ENCODE assay signal across 15 mouse cellular contexts in the genomic region with DNA sequence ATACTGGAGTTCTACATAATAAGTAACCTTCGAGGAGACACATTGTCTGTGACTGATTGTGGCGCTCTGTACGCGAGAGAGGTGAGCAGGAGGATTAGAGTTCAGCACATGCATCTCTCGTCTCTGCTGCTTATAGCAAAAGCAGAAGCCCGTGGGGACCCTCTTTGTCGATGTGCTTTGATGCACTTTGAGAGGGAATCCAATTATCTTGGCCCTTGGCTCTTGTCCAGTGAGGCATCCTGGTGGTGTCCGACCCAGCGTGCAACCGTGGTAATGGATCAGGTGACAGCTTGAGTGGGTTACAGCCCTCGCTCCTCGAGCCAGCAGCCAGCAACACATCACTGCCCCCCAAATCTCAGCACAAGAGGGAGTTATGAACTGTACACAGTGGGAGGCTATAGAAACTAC. TPM values are rescaled to one million over a fixed set of nuclear protein-coding genes. Genes with fewer than 3 reads are reported as not detected.
A peak's percentile ranks its signal among the peaks of the same experiment; 100 is the strongest.
DNase-seq lines count a peak whose midpoint lies in the region; ATAC-seq lines count a peak whose summit lies in the region.
"Had no signal": no experiment of that assay in that cellular context is flagged by ENCODE, and none has a peak within 500 bp of the region (broad histone marks: within the 10 kb centered on the region; RNA-seq: fewer than 3 reads in every experiment).

No protein-coding gene starts in this region.

- WGBS in kidney, embryonic 15.5 days, result 42% methylated on average over 12 of the region's 12 CpGs
- WGBS in forebrain, embryonic 16.5 days, result 21% methylated on average over 12 of the region's 12 CpGs
- 26% methylated on average over 12 of the region's 12 CpGs for WGBS in hindbrain, embryonic 15.5 days
- 47% methylated on average over 12 of the region's 12 CpGs for WGBS in neural tube, embryonic 12.5 days

- peak; percentile 74 for ATAC-seq in kidney, embryonic 15.5 days (replicated peaks; ENCODE audit: low FRiP score)
- ATAC-seq in forebrain, embryonic 16.5 days, result peak; percentile 48; the same call in 1 of the 2 replicates
- ATAC-seq in hindbrain, embryonic 15.5 days (ENCODE audit: low FRiP score, low read depth), result peak; percentile 72; the same call in 1 of the 2 replicates
- ATAC-seq in neural tube, embryonic 12.5 days (ENCODE audit: low FRiP score, low read depth), result 0 out of 2 replicates have a peak, but pooled peaks have one; percentile 10
- ATAC-seq: liver, embryonic 12.5 days; Patski had no signal

- peaks cover 7% of the 10 kb centered on the region; the same call in 1 of the 2 replicates for H3K4me1 ChIP-seq in kidney, embryonic 15.5 days
- peaks cover 35% of the 10 kb centered on the region for H3K4me1 ChIP-seq in forebrain, embryonic 16.5 days (replicated peaks; ENCODE audit: control insufficient read depth, insufficient read depth, low read length)
- peaks cover 15% of the 10 kb centered on the region for H3K4me1 ChIP-seq in hindbrain, embryonic 15.5 days (replicated peaks)
- no peaks in the 10 kb centered on the region for H3K4me1 ChIP-seq in neural tube, embryonic 12.5 days
- H3K4me1 ChIP-seq: heart, embryonic 12.5 days; liver, embryonic 12.5 days had no signal

- H3K27ac ChIP-seq in kidney, embryonic 15.5 days, result no peak overlapping the region
- H3K27ac ChIP-seq in forebrain, embryonic 16.5 days (ENCODE audit: low read length), result no peak overlapping the region
- 0 out of 2 replicates have a peak overlapping the region, but pooled peaks have one; percentile 8 for H3K27ac ChIP-seq in hindbrain, embryonic 15.5 days (replicated peaks)
- no peak overlapping the region for H3K27ac ChIP-seq in neural tube, embryonic 12.5 days
- H3K27ac ChIP-seq: liver, embryonic 12.5 days had no signal

- no peak overlapping the region for H3K4me2 ChIP-seq in kidney, embryonic 15.5 days
- H3K4me2 ChIP-seq in forebrain, embryonic 16.5 days (ENCODE audit: low read length), result no peak overlapping the region
- no peak overlapping the region for H3K4me2 ChIP-seq in hindbrain, embryonic 15.5 days
- H3K4me2 ChIP-seq in neural tube, embryonic 12.5 days (replicated peaks), result no peak overlapping the region
- H3K4me2 ChIP-seq: heart, embryonic 12.5 days; liver, embryonic 12.5 days had no signal

- DNase-seq in kidney, adult 18-20 months, result no peak
- DNase-seq in spleen, postnatal 14 days (ENCODE audit: low spot score in 2 of 2), result no peak
- DNase-seq in lung, postnatal 4 days, result no peak
- no peak for DNase-seq in cerebellum, postnatal 36 days
- DNase-seq: gastrocnemius, postnatal 36 days; lung, postnatal 14 days; right cerebral cortex, adult 18-20 months had no signal

- no peaks in the 10 kb centered on the region for H3K9me3 ChIP-seq in kidney, embryonic 15.5 days (replicated peaks)
- no peaks in the 10 kb centered on the region; the same call in 1 of the 2 replicates for H3K9me3 ChIP-seq in forebrain, embryonic 16.5 days (ENCODE audit: control insufficient read depth, low read length)
- no peaks in the 10 kb centered on the region for H3K9me3 ChIP-seq in hindbrain, embryonic 15.5 days
- no peaks in the 10 kb centered on the region for H3K9me3 ChIP-seq in neural tube, embryonic 12.5 days
- H3K9me3 ChIP-seq: heart, embryonic 12.5 days; liver, embryonic 12.5 days had no signal

- no peaks in the 10 kb centered on the region for H3K27me3 ChIP-seq in kidney, embryonic 15.5 days
- no peaks in the 10 kb centered on the region for H3K27me3 ChIP-seq in forebrain, embryonic 16.5 days (replicated peaks; ENCODE audit: control insufficient read depth, insufficient read depth, low read length)
- no peaks in the 10 kb centered on the region for H3K27me3 ChIP-seq in hindbrain, embryonic 15.5 days
- H3K27me3 ChIP-seq in neural tube, embryonic 12.5 days (replicated peaks), result no peaks in the 10 kb centered on the region
- H3K27me3 ChIP-seq: CH12.LX; liver, embryonic 12.5 days had no signal

- H3K4me3 ChIP-seq in kidney, embryonic 15.5 days (replicated peaks), result no peak overlapping the region
- no peak overlapping the region for H3K4me3 ChIP-seq in forebrain, embryonic 16.5 days (replicated peaks; ENCODE audit: low read length)
- no peak overlapping the region for H3K4me3 ChIP-seq in hindbrain, embryonic 15.5 days
- no peak overlapping the region for H3K4me3 ChIP-seq in neural tube, embryonic 12.5 days
- H3K4me3 ChIP-seq: heart, embryonic 12.5 days; liver, embryonic 12.5 days had no signal

- no peaks in the 10 kb centered on the region for H3K36me3 ChIP-seq in kidney, embryonic 15.5 days
- no peaks in the 10 kb centered on the region for H3K36me3 ChIP-seq in forebrain, embryonic 16.5 days (ENCODE audit: control insufficient read depth, insufficient read depth)
- no peaks in the 10 kb centered on the region for H3K36me3 ChIP-seq in hindbrain, embryonic 15.5 days
- H3K36me3 ChIP-seq in neural tube, embryonic 12.5 days, result no peaks in the 10 kb centered on the region
- H3K36me3 ChIP-seq: heart, embryonic 12.5 days; liver, embryonic 12.5 days had no signal

- no peak overlapping the region for H3K9ac ChIP-seq in kidney, embryonic 15.5 days
- no peak overlapping the region for H3K9ac ChIP-seq in forebrain, embryonic 16.5 days (replicated peaks; ENCODE audit: low read depth, low read length)
- 0 out of 2 replicates have a peak overlapping the region, but pooled peaks have one; percentile 16 for H3K9ac ChIP-seq in hindbrain, embryonic 15.5 days
- no peak overlapping the region for H3K9ac ChIP-seq in neural tube, embryonic 12.5 days
- H3K9ac ChIP-seq: heart, embryonic 12.5 days; liver, embryonic 12.5 days had no signal

RNA-seq across cellular contexts. Expression of a gene that starts 25.5 kb away (rescaled TPM):
- 14.9 and 15.9 TPM in 2 replicates for polyA plus RNA-seq in kidney, embryonic 15.5 days (2015; fragmentation: Nextera tagmentation; extraction: Ambion mirVana)
- 61.1 and 63.5 TPM in 2 replicates for polyA plus RNA-seq in forebrain, embryonic 16.5 days (2015; fragmentation: Nextera tagmentation; extraction: Ambion mirVana)
- polyA plus RNA-seq in hindbrain, embryonic 15.5 days (2015; fragmentation: Nextera tagmentation; extraction: Ambion mirVana), result 44.8 and 48.9 TPM in 2 replicates
- polyA plus RNA-seq in neural tube, embryonic 12.5 days (2016; fragmentation: Nextera tagmentation; extraction: Ambion mirVana), result 27.5 and 28.9 TPM in 2 replicates
- polyA plus RNA-seq: Patski had no signal

Comparison
In these comparisons a context has a peak if more than half of its experiments do, and no peak if none do; other contexts are left out.
1. ATAC-seq: peak in every context shown above with its lines; median percentile 74 in kidney, embryonic 15.5 days; 72 in hindbrain, embryonic 15.5 days; 48 in forebrain, embryonic 16.5 days; 10 in neural tube, embryonic 12.5 days.